In the genomic region with DNA sequence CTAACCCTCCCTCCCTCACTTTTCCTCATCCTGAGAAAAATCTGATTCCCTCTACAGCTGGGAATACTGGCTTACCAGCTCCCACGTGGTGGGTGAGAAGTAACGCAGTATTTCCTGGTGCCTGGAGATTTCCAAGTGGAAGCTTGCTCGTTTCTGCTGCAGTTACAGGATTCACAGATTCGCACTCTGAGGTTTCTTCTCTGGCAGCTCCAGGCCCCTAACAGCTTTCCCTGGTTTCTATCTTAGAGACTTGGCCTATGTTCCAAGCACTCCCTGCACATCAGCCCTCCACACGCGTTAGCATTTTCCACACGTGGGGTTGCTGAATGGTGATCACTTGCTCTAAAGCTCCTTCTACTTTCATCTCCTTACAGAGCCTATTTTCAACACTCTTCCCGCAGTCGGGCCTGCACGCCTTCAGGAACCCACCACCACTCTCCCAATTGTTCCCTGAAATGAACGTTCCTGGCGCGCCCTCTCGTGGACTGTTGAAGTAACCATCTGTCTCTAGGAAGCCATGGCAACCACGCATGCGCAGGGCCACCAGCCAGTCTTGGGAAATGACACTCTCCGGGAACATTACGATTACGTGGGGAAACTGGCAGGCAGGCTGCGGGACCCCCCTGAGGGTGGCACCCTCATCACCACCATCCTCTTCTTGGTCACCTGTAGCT, we compare ENCODE assay signal across 8 mouse cellular contexts. TPM values are rescaled to one million over a fixed set of nuclear protein-coding genes. Genes with fewer than 3 reads are reported as not detected.
DNase-seq lines count a peak whose midpoint lies in the region; ATAC-seq and TF ChIP-seq lines count a peak whose summit lies in the region.

No protein-coding gene starts in this region.

- ATAC-seq in hindbrain, embryonic 12.5 days (ENCODE audit: low FRiP score) = peak; percentile 79
- peak; percentile 75 for ATAC-seq in lung, postnatal 0 days

- peak; percentile 95 for DNase-seq in MN1 (ENCODE audit: low spot score)
- DNase-seq in cerebellum, adult 8-10 months = peak; percentile 89
- peak; percentile 90 to 96 for DNase-seq in frontal cortex, postnatal 10 days (ENCODE audit: low spot score in 2 of 2)
- peak; percentile 99 to 100 for DNase-seq in layer of hippocampus, postnatal 10 days (ENCODE audit: low spot score in 2 of 2)
- peak; percentile 95 for DNase-seq in lung, postnatal 0 days (ENCODE audit: low spot score)
- peak; percentile 93 for DNase-seq in ovary, postnatal 36 days (ENCODE audit: low spot score)
- peak; percentile 88 for DNase-seq in thymus, postnatal 14 days

- peaks cover 7% of the 10 kb centered on the region; the same call in 1 of the 2 replicates for H3K36me3 ChIP-seq in hindbrain, embryonic 12.5 days
- peaks cover 6% of the 10 kb centered on the region for H3K36me3 ChIP-seq in lung, postnatal 0 days (ENCODE audit: insufficient read depth, low read length)

- H3K27ac ChIP-seq in hindbrain, embryonic 12.5 days = peak overlapping the region; percentile 58
- H3K27ac ChIP-seq in lung, postnatal 0 days (ENCODE audit: low read length) = no peak overlapping the region

- peaks cover 20% of the 10 kb centered on the region for H3K4me1 ChIP-seq in hindbrain, embryonic 12.5 days
- peaks cover 3% of the 10 kb centered on the region; the same call in 1 of the 2 replicates for H3K4me1 ChIP-seq in lung, postnatal 0 days (ENCODE audit: insufficient read depth, low read depth, low read length)

- TF ChIP-seq CTCF in lung, postnatal 0 days (IDR thresholded peaks at IDR 0.05) = peak; percentile 98

- peaks cover 7% of the 10 kb centered on the region; the same call in 1 of the 2 replicates for H3K9me3 ChIP-seq in hindbrain, embryonic 12.5 days (replicated peaks)
- no peaks in the 10 kb centered on the region for H3K9me3 ChIP-seq in lung, postnatal 0 days (ENCODE audit: low read length)

- 3% methylated on average over 20 of the region's 20 CpGs for WGBS in hindbrain, embryonic 12.5 days
- 4% methylated on average over 20 of the region's 20 CpGs for WGBS in lung, postnatal 0 days

- TF ChIP-seq EP300 in lung, postnatal 0 days (IDR thresholded peaks at IDR 0.05) = no peak

- H3K9ac ChIP-seq in hindbrain, embryonic 12.5 days = peak overlapping the region; percentile 56
- no peak overlapping the region for H3K9ac ChIP-seq in lung, postnatal 0 days (replicated peaks; ENCODE audit: low read depth)

- no peaks in the 10 kb centered on the region for H3K27me3 ChIP-seq in hindbrain, embryonic 12.5 days
- no peaks in the 10 kb centered on the region for H3K27me3 ChIP-seq in lung, postnatal 0 days (replicated peaks; ENCODE audit: insufficient read depth, low read length)

- peak overlapping the region; percentile 9; the same call in 1 of the 2 replicates for H3K4me3 ChIP-seq in hindbrain, embryonic 12.5 days
- no peak overlapping the region for H3K4me3 ChIP-seq in lung, postnatal 0 days (ENCODE audit: low read depth, low read length)

- peak overlapping the region; percentile 38 for H3K4me2 ChIP-seq in hindbrain, embryonic 12.5 days (replicated peaks)
- peak overlapping the region; percentile 0; the same call in 1 of the 2 replicates for H3K4me2 ChIP-seq in lung, postnatal 0 days (replicated peaks; ENCODE audit: low read depth, low read length)

RNA-seq across cellular contexts. Expression of gene S1pr3, which starts 10.0 kb away (rescaled TPM):
- polyA plus RNA-seq in hindbrain, embryonic 12.5 days (2016; fragmentation: Nextera tagmentation; extraction: Ambion mirVana) = 56.8 and 64.5 TPM in 2 replicates
- 1 to 10 TPM; 8.1 to 8.3 TPM for total RNA-seq in layer of hippocampus, postnatal 10 days (2021)
- 44.5 and 51.3 TPM in 2 replicates for polyA plus RNA-seq in lung, postnatal 0 days (2015; fragmentation: Nextera tagmentation; extraction: Ambion mirVana)
